Mouse (Mus musculus) v-Abl transformed pro-B cells (cell line): ENCODE data around the gene Lrrc8e.

ENCODE experiments used
- in situ Hi-C, 2 experiments: fragments of 400-800 bp; cut with MboI; formaldehyde crosslinking; loops; one replicate each; pipeline ENCODE4 v1.15.1; 2025; ENCODE audit not compliant: unreplicated experiment in 2 of 2

Gene Lrrc8e

GRCm38 (mm10) chr8:4252116-4252760 lies 25.6 kb downstream of the Lrrc8e start:
- in situ Hi-C loops = loop anchor here in 1 of 2 experiments (10.0 kb wide), 1 partner anchor 263 kb away; no protein-coding TSS in a partner anchor

GRCm38 (mm10) chr8:4252934-4253841 lies 26.6 kb downstream of the Lrrc8e start, which contains the start of gene Snapc2:
Gene Snapc2, plus strand, starts transcription at chr8:4253080.
- in situ Hi-C loops = loop anchor here in 1 of 2 experiments (10.0 kb wide), 1 partner anchor 262 kb away; no protein-coding TSS in a partner anchor

- in situ Hi-C loops = loop anchor here in 1 of 2 experiments (10.0 kb wide), 1 partner anchor 261 kb away; no protein-coding TSS in a partner anchor
Measured at GRCm38 (mm10) chr8:4254001-4254400, 27.4 kb downstream of the Lrrc8e start.

GRCm38 (mm10) chr8:4255471-4255870 lies 28.8 kb downstream of the Lrrc8e start:
- in situ Hi-C loops = loop anchor here (5.0 to 10.0 kb wide), 4 partner anchors 63 to 259 kb away; no protein-coding TSS in a partner anchor

- in situ Hi-C loops = loop anchor here (5.0 to 10.0 kb wide), 4 partner anchors 65 to 258 kb away; no protein-coding TSS in a partner anchor
Measured at GRCm38 (mm10) chr8:4256911-4257310, 30.3 kb downstream of the Lrrc8e start.

- in situ Hi-C loops = loop anchor here (5.0 to 10.0 kb wide), 4 partner anchors 65 to 257 kb away; no protein-coding TSS in a partner anchor
Measured at GRCm38 (mm10) chr8:4257350-4257749, 30.7 kb downstream of the Lrrc8e start.

GRCm38 (mm10) chr8:4258233-4258632 lies 31.6 kb downstream of the Lrrc8e start:
- in situ Hi-C loops = loop anchor here (5.0 to 10.0 kb wide), 4 partner anchors 64 to 257 kb away; no protein-coding TSS in a partner anchor

- in situ Hi-C loops = loop anchor here (5.0 to 10.0 kb wide), 4 partner anchors 64 to 256 kb away; no protein-coding TSS in a partner anchor
Measured at GRCm38 (mm10) chr8:4258678-4259077, 32.1 kb downstream of the Lrrc8e start.

GRCm38 (mm10) chr8:4259125-4259804 lies 32.6 kb downstream of the Lrrc8e start, which contains the start of gene Ctxn1:
Gene Ctxn1, minus strand, starts transcription at chr8:4259274.
- in situ Hi-C loops = loop anchor here (5.0 to 10.0 kb wide), 4 partner anchors 63 to 256 kb away; no protein-coding TSS in a partner anchor

- in situ Hi-C loops = loop anchor here (5.0 to 10.0 kb wide), 6 partner anchors 62 to 255 kb away; no protein-coding TSS in a partner anchor
Measured at GRCm38 (mm10) chr8:4259805-4260170, 33.2 kb downstream of the Lrrc8e start.

GRCm38 (mm10) chr8:4263105-4263791 lies 36.6 kb downstream of the Lrrc8e start:
- in situ Hi-C loops = loop anchor here (5.0 kb wide), 2 partner anchors 66 to 109 kb away; no protein-coding TSS in a partner anchor

- in situ Hi-C loops = no loop called here
Measured at GRCm38 (mm10) chr8:4265160-4265914, 38.7 kb downstream of the Lrrc8e start.

GRCm38 (mm10) chr8:4267627-4268026 lies 41.0 kb downstream of the Lrrc8e start:
- in situ Hi-C loops = no loop called here

- in situ Hi-C loops = loop anchor here in 1 of 2 experiments (10.0 kb wide), 1 partner anchor 95 kb away; no protein-coding TSS in a partner anchor
Measured at GRCm38 (mm10) chr8:4269609-4270008, 43.0 kb downstream of the Lrrc8e start.

GRCm38 (mm10) chr8:4275275-4276110 lies 48.9 kb downstream of the Lrrc8e start, which contains the start of gene Timm44:
Gene Timm44, minus strand, starts transcription at chr8:4275913.
- in situ Hi-C loops = loop anchor here in 1 of 2 experiments (10.0 kb wide), 1 partner anchor 89 kb away; no protein-coding TSS in a partner anchor

- in situ Hi-C loops = loop anchor here in 1 of 2 experiments (10.0 kb wide), 1 partner anchor 89 kb away; no protein-coding TSS in a partner anchor
Measured at GRCm38 (mm10) chr8:4276111-4276465, 49.5 kb downstream of the Lrrc8e start.
